Mouse (Mus musculus): ENCODE data around the gene Aaed1. TPM values are rescaled to one million over a fixed set of nuclear protein-coding genes. Genes with fewer than 3 reads are reported as not detected.

Aaed1 gene
- polyA plus RNA-seq, 1 experiment from 2014 or later = 33.0 TPM

DNA sequence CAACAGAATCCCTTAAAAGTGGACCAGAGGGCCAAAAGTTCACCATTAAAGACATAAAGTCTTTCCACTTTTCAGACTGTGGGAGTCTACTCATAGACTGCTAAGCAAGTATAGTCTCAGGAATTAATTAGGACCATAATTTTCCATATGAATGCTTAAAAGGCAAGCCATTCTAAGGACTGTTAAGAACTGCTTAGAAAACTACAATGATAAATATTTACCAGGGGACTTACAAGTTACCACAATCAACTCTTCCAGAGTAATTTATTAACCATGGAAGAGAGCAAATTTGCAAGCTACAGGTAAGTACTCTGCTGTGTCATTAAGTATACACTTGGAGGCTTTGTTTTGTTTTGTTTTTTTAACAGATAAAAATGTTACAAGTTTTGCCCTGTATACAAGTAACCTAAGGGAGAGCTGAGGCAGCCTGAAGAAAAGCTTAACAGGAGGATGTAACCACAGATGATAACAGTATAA, 74.8 kb downstream of the Aaed1 start:
- Histone ChIP-seq H3K27ac (peak overlapping the region; percentile 44), H3K27me3 (ENCODE audit: low read depth, poor library complexity, severe bottlenecking) (no peaks in the 10 kb centered on the region), H3K36me3 (peaks cover 7% of the 10 kb centered on the region), H3K4me1 (peaks cover 47% of the 10 kb centered on the region), H3K9me3 (replicated peaks) (no peaks in the 10 kb centered on the region), H3K4me3 (no peak overlapping the region)
- DNase-seq (ENCODE audit: low spot score) = no peak

DNA sequence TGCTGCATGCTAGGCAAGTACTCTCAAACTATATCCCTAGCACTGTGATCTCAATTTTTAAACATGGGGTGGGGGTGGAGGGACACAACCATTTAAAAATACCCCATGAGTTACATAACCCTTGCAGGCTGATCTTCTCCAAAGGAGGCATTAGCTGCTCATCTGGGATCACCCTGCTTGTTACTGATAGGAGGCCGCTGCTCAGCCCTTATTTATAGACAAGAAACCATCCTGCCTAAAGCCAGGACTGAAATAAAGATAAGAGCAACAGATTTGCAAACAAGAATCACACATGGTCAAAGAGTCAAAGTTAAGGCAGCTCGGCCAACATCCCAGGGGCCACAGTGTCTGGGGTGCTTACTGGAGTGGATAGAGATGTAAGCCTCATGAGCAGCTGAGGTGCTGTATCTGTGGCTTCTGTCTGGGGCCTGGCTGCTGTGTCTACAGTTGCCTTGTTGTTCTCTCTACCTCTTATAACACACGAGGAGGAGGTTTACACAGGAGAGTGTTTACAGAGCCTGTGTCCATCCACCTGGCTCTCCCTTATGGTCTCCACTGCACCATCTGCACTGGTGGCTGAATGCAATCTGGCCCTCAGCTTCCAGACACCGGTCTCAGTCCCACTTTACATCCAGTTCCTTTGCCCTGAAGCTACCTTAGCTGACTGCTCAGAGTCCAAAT, 75.4 kb downstream of the Aaed1 start:
- WGBS = 59% methylated on average over 4 of the region's 4 CpGs
- Histone ChIP-seq H3K36me3 (peaks cover 5% of the 10 kb centered on the region; the same call in 1 of the 2 replicates), H3K27me3 (ENCODE audit: low read depth, poor library complexity, severe bottlenecking) (no peaks in the 10 kb centered on the region), H3K27ac (peak overlapping the region; percentile 44), H3K4me3 (no peak overlapping the region), H3K4me1 (peaks cover 47% of the 10 kb centered on the region), H3K9me3 (replicated peaks) (no peaks in the 10 kb centered on the region)
- no peak for DNase-seq (ENCODE audit: low spot score)

GRCm38 (mm10) chr13:64235777-64236176, 76.7 kb downstream of the Aaed1 start:
- Histone ChIP-seq H3K4me3 (no peak overlapping the region), H3K9me3 (replicated peaks) (no peaks in the 10 kb centered on the region), H3K27me3 (ENCODE audit: low read depth, poor library complexity, severe bottlenecking) (no peaks in the 10 kb centered on the region), H3K36me3 (no peaks in the 10 kb centered on the region), H3K4me1 (peaks cover 47% of the 10 kb centered on the region), H3K27ac (peak overlapping the region; percentile 83)
- no peak for DNase-seq (ENCODE audit: low spot score)
- 63% methylated on average over 3 of the region's 3 CpGs for WGBS

DNA sequence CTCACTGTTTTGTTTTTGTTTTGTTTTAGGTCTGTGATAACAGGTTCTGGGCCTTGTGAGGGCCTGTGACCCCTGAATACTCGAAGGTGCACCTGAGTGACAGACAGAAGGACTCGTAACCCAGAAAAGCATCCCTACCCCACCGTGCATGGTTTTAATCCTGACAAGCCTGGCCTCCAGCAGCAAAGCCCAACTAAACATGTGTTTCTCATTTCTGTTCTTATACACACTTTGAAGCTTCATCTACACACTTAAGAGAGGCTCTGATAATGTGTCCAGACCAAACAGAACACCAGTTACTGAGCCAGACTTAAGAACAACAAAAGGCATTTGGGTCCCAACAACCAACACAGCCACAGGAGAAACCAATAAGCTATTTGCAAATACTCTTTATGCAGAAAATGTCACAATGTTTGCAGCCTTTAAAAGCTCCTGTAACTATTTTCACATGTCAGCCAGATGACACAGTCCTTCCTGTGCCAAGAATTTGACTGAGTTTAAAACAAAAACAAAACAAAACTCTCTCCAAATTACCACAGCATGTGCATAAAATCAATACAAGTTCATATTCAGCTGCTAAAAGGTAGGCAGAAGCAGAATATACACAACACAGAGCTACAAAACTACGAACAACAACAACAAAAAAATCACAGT, 77.3 kb downstream of the Aaed1 start:
- 37% methylated on average over 4 of the region's 4 CpGs for WGBS
- peak; percentile 57 for DNase-seq (ENCODE audit: low spot score)
- Histone ChIP-seq H3K27ac (peak overlapping the region; percentile 83), H3K9me3 (replicated peaks) (no peaks in the 10 kb centered on the region), H3K27me3 (ENCODE audit: low read depth, poor library complexity, severe bottlenecking) (no peaks in the 10 kb centered on the region), H3K4me1 (peaks cover 41% of the 10 kb centered on the region), H3K36me3 (no peaks in the 10 kb centered on the region), H3K4me3 (no peak overlapping the region)

DNA sequence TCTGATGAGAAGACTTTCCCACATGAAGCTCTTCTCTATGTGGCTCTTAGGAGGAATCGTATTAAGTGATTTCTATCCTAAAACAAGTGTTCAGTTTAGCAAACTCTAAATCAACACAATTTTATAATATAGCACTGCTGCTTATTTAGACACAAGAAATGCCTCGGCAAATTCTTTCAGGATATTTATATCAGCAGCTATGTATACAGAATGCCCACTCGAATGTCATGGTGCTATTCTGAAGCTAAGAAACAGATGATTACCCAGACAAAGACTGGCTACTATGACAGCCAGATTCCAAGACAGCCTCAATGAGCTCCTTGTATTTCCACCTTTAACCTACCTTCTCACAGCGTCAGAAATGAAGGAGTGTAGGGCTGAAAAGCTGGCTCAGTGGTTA, 79.4 kb downstream of the Aaed1 start:
- DNase-seq (ENCODE audit: low spot score) = no peak
- Histone ChIP-seq H3K4me3 (no peak overlapping the region), H3K4me1 (peaks cover 41% of the 10 kb centered on the region), H3K27me3 (ENCODE audit: low read depth, poor library complexity, severe bottlenecking) (no peaks in the 10 kb centered on the region), H3K9me3 (replicated peaks) (no peaks in the 10 kb centered on the region), H3K27ac (no peak overlapping the region), H3K36me3 (no peaks in the 10 kb centered on the region)
- 94% methylated on average over 4 of the region's 4 CpGs for WGBS

DNA sequence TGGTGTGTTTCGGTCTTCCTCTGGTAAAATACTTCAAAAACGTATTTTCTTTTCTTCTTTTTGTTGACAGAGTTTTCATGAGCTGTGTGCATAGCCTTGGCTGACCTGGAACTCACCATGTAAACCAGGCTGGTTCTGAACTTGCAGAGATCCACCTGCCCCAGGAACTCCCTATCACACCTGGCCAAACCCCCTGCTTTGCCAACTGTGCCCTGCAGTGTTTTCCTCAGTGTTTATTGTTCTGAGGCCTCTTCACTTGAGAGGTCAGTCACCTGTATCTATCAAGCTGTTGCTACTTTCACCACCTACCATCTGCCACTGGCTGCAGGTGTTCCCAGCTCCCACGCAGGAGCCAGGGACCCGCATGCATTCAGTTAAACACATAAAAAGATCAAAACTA, 85.8 kb downstream of the Aaed1 start:
- Histone ChIP-seq H3K27ac (no peak overlapping the region), H3K27me3 (ENCODE audit: low read depth, poor library complexity, severe bottlenecking) (no peaks in the 10 kb centered on the region), H3K36me3 (peaks cover 16% of the 10 kb centered on the region), H3K4me3 (no peak overlapping the region), H3K9me3 (replicated peaks) (no peaks in the 10 kb centered on the region), H3K4me1 (no peaks in the 10 kb centered on the region)
- WGBS = 87% methylated on average over 4 of the region's 4 CpGs
- no peak for DNase-seq (ENCODE audit: low spot score)

DNA sequence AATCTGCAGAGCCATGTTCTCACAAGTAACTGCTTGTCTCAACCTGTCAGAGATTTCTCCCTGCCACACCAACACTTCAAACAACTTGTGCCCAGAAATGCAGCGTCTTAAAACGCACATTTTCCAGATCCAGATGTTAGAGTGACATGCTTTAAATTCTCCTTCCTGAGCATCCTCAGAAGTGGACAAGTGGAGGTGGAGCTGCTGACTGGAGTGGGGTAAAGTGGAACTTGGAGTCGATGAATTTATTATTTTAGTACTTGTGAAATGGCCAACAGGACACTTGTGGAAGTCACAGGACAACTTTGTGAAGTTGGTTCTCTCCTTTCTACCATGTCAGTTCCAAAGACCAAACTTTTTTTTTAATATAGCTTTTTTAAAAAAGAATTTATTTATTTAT, 86.8 kb downstream of the Aaed1 start:
- no peak overlapping the region for H3K27ac ChIP-seq
- DNase-seq (ENCODE audit: low spot score) = no peak
- H3K36me3 ChIP-seq = peaks cover 18% of the 10 kb centered on the region
- 71% methylated on average over 3 of the region's 3 CpGs for WGBS
- no peaks in the 10 kb centered on the region for H3K9me3 ChIP-seq (replicated peaks)
- no peaks in the 10 kb centered on the region for H3K4me1 ChIP-seq
- no peaks in the 10 kb centered on the region for H3K27me3 ChIP-seq (ENCODE audit: low read depth, poor library complexity, severe bottlenecking)
- no peak overlapping the region for H3K4me3 ChIP-seq

Other genes starting within 250 kb of the Aaed1 start
- gene Hsd17b3, start 223.5 kb downstream of the Aaed1 start, polyA plus RNA-seq (2016; fragmentation: Nextera tagmentation; extraction: Ambion mirVana) = not detected in 2 replicates
- gene Slc35d2, start 183.3 kb downstream of the Aaed1 start, polyA plus RNA-seq (2016; fragmentation: Nextera tagmentation; extraction: Ambion mirVana) = 3.0 TPM in 2 replicates
- 11.2 and 12.6 TPM in 2 replicates for gene Zfp367, start 159.5 kb downstream of the Aaed1 start, polyA plus RNA-seq (2016; fragmentation: Nextera tagmentation; extraction: Ambion mirVana)
- 14.5 and 18.4 TPM in 2 replicates for gene Habp4, start 150.9 kb downstream of the Aaed1 start, polyA plus RNA-seq (2016; fragmentation: Nextera tagmentation; extraction: Ambion mirVana)
- gene Cdc14b, start 37.4 kb downstream of the Aaed1 start, polyA plus RNA-seq (2016; fragmentation: Nextera tagmentation; extraction: Ambion mirVana) = 34.9 and 43.5 TPM in 2 replicates
- 100 and 108 TPM in 2 replicates for gene Ctsl, start 58.2 kb upstream of the Aaed1 start, polyA plus RNA-seq (2016; fragmentation: Nextera tagmentation; extraction: Ambion mirVana)
- gene Cdk20, start 119.6 kb upstream of the Aaed1 start, polyA plus RNA-seq (2016; fragmentation: Nextera tagmentation; extraction: Ambion mirVana) = 9.0 and 11.8 TPM in 2 replicates
- not detected in 2 replicates for gene Fam240b, start 185.1 kb upstream of the Aaed1 start, polyA plus RNA-seq (2016; fragmentation: Nextera tagmentation; extraction: Ambion mirVana)